Mouse (Mus musculus): ENCODE results near the gene Slc22a23. TPM values are rescaled to one million over a fixed set of nuclear protein-coding genes. Genes with fewer than 3 reads are reported as not detected.

Gene Slc22a23
- polyA plus RNA-seq, 1 experiment from 2014 or later: 8.4 TPM

DNA sequence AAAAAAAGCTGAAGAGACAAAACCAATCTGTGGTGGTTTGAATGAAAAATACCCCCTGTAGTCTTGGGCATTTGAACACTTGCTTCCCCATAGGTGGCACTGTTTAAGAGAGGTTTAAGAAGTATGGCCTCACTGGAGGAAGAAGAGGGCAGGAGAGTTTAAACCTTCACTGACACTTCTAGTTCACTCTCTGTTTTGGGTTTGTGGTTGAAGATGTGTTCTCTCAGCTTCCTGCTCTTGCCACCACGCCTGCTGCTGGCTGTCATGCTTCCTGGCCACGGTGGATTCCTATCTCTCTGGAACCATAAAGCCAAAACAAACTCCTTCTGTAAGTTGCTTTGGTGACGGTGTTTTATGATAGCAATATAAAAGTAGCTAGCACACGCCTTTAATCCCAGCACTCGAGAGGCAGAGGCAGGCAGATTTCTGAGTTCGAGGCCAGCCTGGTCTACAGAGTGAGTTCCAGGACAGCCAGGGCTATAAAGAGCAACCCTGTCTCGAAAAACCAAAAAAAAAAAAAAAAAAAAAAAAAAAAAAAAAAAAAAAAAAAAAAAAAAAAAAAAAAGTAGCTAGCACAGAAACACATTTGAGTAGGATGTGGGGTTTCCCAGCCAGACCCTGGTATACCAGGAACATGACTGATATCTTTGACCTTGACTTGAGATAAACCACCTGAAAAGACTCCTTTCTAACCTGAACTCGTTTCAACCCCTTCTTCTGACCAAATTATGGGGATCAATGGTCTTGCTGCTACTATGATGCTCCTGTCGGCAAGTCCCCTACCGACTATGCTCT is 10.0 kb upstream of the Slc22a23 start:
- Histone ChIP-seq H3K4me3 (no peak overlapping the region), H3K36me3 (no peaks in the 10 kb centered on the region), H3K27ac (no peak overlapping the region), H3K4me1 (replicated peaks) (no peaks in the 10 kb centered on the region), H3K9me3 (no peaks in the 10 kb centered on the region), H3K27me3 (ENCODE audit: insufficient read depth, poor library complexity, severe bottlenecking) (no peaks in the 10 kb centered on the region)
- DNase-seq (ENCODE audit: low spot score): no peak
- WGBS: 91% methylated on average over 10 of the region's 10 CpGs

DNA sequence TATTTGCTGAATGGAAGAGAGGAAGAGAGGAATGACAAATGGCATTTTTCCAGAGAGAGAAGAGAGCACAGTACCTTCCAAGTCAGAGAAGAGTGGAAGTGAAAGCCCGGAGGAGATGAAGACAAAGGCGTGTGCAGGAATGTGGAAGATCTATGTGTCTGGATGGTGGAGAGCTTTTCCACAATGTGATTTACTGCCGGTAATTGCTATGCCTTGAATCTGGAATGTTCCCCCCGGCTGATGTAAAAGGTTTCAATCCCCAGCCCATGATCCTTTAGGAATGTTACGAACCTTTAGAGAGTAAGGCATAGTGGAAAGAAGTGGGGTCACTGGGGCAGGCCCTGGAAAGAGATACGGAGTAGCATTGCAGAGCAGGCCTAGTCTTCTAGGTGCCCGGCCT is 8.3 kb upstream of the Slc22a23 start:
- no peaks in the 10 kb centered on the region for H3K4me1 ChIP-seq (replicated peaks)
- no peaks in the 10 kb centered on the region for H3K27me3 ChIP-seq (ENCODE audit: insufficient read depth, poor library complexity, severe bottlenecking)
- no peak for DNase-seq (ENCODE audit: low spot score)
- no peaks in the 10 kb centered on the region for H3K36me3 ChIP-seq
- H3K4me3 ChIP-seq: no peak overlapping the region
- WGBS: 86% methylated on average over 7 of the region's 7 CpGs
- H3K27ac ChIP-seq: no peak overlapping the region
- H3K9me3 ChIP-seq: no peaks in the 10 kb centered on the region

GRCm38 (mm10) chr13:34351437-34351836 is 6.5 kb upstream of the Slc22a23 start:
- no peak for DNase-seq (ENCODE audit: low spot score)
- no peaks in the 10 kb centered on the region for H3K4me1 ChIP-seq (replicated peaks)
- H3K9me3 ChIP-seq: no peaks in the 10 kb centered on the region
- no peak overlapping the region for H3K27ac ChIP-seq
- H3K27me3 ChIP-seq (ENCODE audit: insufficient read depth, poor library complexity, severe bottlenecking): peaks cover 8% of the 10 kb centered on the region
- H3K36me3 ChIP-seq: no peaks in the 10 kb centered on the region
- H3K4me3 ChIP-seq: no peak overlapping the region

GRCm38 (mm10) chr13:34347960-34348889 is 3.2 kb upstream of the Slc22a23 start:
- Histone ChIP-seq H3K4me3 (no peak overlapping the region), H3K9me3 (no peaks in the 10 kb centered on the region), H3K27ac (no peak overlapping the region), H3K36me3 (no peaks in the 10 kb centered on the region), H3K27me3 (ENCODE audit: insufficient read depth, poor library complexity, severe bottlenecking) (peaks cover 22% of the 10 kb centered on the region), H3K4me1 (replicated peaks) (peaks cover 30% of the 10 kb centered on the region)
- WGBS: 64% methylated on average over 7 of the region's 7 CpGs
- DNase-seq (ENCODE audit: low spot score): no peak

DNA sequence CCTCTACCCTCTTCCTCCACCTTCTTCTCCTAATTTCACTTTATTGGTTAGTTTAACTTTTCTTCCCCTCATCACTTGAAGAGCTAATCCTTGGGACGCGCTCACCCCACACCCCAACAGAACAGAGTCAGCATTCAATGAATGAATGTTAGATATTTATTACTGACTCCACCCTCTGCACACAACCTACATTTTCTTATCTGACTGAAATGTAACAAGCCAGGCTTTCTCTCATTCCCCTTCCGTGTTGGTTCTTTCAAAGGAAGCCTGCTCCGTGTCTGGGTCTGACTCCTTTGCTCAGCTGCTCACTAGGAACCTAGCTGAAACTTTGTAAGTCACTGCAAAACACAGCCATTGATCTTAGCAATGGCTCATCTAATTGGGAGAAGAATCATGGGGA is 1.8 kb upstream of the Slc22a23 start:
- H3K36me3 ChIP-seq: no peaks in the 10 kb centered on the region
- WGBS: 69% methylated on average over 4 of the region's 4 CpGs
- H3K4me1 ChIP-seq (replicated peaks): peaks cover 45% of the 10 kb centered on the region
- peaks cover 24% of the 10 kb centered on the region for H3K27me3 ChIP-seq (ENCODE audit: insufficient read depth, poor library complexity, severe bottlenecking)
- H3K27ac ChIP-seq: no peak overlapping the region
- no peak overlapping the region for H3K4me3 ChIP-seq
- no peak for DNase-seq (ENCODE audit: low spot score)
- no peaks in the 10 kb centered on the region for H3K9me3 ChIP-seq

DNA sequence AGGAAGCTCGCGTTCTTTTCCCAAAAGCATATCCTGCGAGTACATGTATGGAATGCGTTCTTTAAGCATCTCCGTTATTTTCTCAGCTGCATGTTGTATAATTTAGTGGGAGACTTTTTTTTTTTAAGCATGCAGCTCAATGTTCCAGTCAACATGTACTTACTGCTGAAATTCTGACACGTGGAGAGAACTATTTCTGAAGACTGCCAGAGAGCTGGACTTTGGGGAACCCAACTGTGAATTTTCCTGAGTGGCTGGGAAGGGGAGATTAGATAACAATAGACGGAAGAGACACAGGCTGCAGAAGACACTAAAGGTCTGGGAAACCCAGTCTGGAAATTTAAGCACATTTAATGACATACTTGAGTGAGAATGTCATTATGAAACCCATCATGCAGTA is 1.3 kb upstream of the Slc22a23 start:
- no peak for DNase-seq (ENCODE audit: low spot score)
- peaks cover 50% of the 10 kb centered on the region for H3K4me1 ChIP-seq (replicated peaks)
- no peaks in the 10 kb centered on the region for H3K9me3 ChIP-seq
- no peak overlapping the region for H3K27ac ChIP-seq
- 60% methylated on average over 7 of the region's 7 CpGs for WGBS
- no peak overlapping the region for H3K4me3 ChIP-seq
- no peaks in the 10 kb centered on the region for H3K36me3 ChIP-seq
- peaks cover 24% of the 10 kb centered on the region for H3K27me3 ChIP-seq (ENCODE audit: insufficient read depth, poor library complexity, severe bottlenecking)

DNA sequence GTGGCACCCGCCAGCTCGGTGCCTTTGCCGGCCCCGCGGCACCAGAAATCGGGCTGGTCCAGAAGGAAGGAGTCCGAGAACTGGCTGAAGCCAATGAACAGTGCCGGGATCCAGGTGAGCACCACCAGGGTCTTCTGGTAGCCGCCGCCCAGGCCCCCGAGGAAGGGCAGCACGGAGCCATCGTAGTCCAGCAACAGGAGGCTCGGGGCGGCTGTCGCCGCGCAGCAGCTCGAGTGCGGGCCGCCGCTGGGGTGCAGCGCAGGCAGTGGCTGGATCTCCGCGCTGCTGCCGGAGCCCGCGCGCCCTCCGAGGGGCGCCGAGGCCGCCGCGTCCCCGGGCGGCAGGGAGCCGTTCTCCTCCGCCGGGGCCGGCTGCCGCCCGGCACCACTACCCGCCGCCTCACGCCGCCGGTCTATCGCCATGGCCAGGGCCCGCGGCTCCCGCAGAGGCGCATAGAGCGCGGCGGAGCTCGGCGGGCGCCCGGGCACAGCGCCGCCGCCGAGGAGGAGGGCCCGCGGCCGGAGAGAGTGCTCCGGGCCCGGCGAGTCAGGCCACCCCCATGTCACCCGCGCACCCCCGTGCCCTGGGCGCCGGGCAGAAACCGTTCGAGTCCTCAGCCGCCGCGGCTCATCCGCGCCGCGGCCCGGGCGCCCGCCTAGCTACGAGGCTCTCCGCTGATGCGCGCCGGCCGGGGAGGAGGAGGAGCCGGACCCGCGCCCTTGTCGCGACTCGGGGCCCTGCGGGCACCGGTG is 430 bp downstream of the Slc22a23 start:
- no peak for DNase-seq (ENCODE audit: low spot score)
- H3K27me3 ChIP-seq (ENCODE audit: insufficient read depth, poor library complexity, severe bottlenecking): peaks cover 24% of the 10 kb centered on the region

GRCm38 (mm10) chr13:34343719-34344375 is 1.1 kb downstream of the Slc22a23 start:
- no peaks in the 10 kb centered on the region for H3K9me3 ChIP-seq
- peaks cover 10% of the 10 kb centered on the region for H3K36me3 ChIP-seq

More for the DNA sequence above, 430 bp downstream of the Slc22a23 start:
- Histone ChIP-seq H3K4me3 (peak overlapping the region; percentile 88), H3K36me3 (peaks cover 5% of the 10 kb centered on the region; the same call in 1 of the 2 replicates), H3K27ac (peak overlapping the region; percentile 95), H3K9me3 (no peaks in the 10 kb centered on the region), H3K4me1 (replicated peaks) (peaks cover 55% of the 10 kb centered on the region)
- WGBS: under 1% methylated on average over 90 of the region's 101 CpGs

DNA sequence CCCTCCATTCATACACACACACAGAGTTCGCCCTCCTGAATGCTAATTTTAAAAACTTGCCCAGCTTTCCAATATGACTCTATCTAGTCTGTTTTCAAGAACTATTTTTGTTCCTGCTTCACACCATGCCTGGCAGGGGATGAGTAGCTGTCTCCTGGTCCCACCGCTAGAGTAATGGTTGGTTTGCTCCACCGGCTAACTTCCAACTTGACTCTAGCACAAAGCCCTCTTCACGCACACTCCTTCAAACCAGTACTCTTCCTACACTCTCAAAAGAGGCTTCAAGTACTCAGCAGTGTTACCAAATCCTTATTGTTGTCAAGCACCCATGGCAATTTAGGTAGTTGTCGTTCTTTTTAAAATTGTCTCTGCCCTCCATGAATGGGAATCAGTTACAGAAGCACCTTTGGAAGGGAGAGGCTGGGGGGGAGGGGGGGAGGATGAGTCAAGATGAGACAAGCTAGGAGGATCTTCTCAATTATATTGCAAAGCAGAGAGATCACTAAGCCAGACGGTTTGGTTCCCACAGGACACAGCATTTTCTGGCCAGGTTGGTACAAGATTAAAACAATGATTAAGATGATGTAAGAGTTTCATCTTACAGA is 2.6 kb downstream of the Slc22a23 start:
- DNase-seq (ENCODE audit: low spot score): no peak
- peaks cover 55% of the 10 kb centered on the region for H3K4me1 ChIP-seq (replicated peaks)
- no peaks in the 10 kb centered on the region for H3K9me3 ChIP-seq
- peak overlapping the region; percentile 88 for H3K4me3 ChIP-seq
- 47% methylated on average over 6 of the region's 6 CpGs for WGBS
- H3K27ac ChIP-seq: peak overlapping the region; percentile 95
- peaks cover 24% of the 10 kb centered on the region for H3K27me3 ChIP-seq (ENCODE audit: insufficient read depth, poor library complexity, severe bottlenecking)
- H3K36me3 ChIP-seq: peaks cover 14% of the 10 kb centered on the region

More at GRCm38 (mm10) chr13:34343719-34344375, 1.1 kb downstream of the Slc22a23 start:
- peak overlapping the region; percentile 95 for H3K27ac ChIP-seq
- H3K4me1 ChIP-seq (replicated peaks): peaks cover 55% of the 10 kb centered on the region
- H3K4me3 ChIP-seq: peak overlapping the region; percentile 88
- WGBS: under 1% methylated on average over 31 of the region's 31 CpGs
- H3K27me3 ChIP-seq (ENCODE audit: insufficient read depth, poor library complexity, severe bottlenecking): peaks cover 24% of the 10 kb centered on the region
- peak; percentile 58 for DNase-seq (ENCODE audit: low spot score)

DNA sequence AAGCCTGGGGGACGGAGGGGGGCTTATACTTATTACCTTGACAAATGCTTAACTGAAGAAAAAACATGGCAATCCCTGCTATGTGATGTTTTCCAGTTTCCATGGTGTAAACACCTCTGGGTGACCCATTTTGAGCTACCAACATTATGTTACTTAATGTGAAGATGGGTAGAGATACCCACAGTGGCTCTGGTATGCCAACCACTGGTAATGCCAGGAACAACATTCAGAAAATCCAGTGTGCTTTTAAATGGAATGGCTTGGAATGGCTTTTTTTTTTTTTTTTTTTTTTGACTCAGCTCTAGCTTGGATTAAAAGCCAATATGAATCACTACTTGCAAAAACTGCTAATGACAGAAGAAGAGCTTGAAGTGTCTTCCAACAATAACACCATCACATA is 8.1 kb downstream of the Slc22a23 start:
- WGBS: 95% methylated on average over 1 of the region's 1 CpGs
- H3K4me1 ChIP-seq (replicated peaks): peaks cover 27% of the 10 kb centered on the region
- no peaks in the 10 kb centered on the region for H3K27me3 ChIP-seq (ENCODE audit: insufficient read depth, poor library complexity, severe bottlenecking)
- H3K4me3 ChIP-seq: no peak overlapping the region
- H3K36me3 ChIP-seq: peaks cover 24% of the 10 kb centered on the region
- H3K27ac ChIP-seq: no peak overlapping the region
- DNase-seq (ENCODE audit: low spot score): no peak
- no peaks in the 10 kb centered on the region for H3K9me3 ChIP-seq

GRCm38 (mm10) chr13:34334847-34335246 is 10.1 kb downstream of the Slc22a23 start:
- Histone ChIP-seq H3K27ac (no peak overlapping the region), H3K27me3 (ENCODE audit: insufficient read depth, poor library complexity, severe bottlenecking) (no peaks in the 10 kb centered on the region), H3K4me1 (replicated peaks) (peaks cover 19% of the 10 kb centered on the region), H3K4me3 (no peak overlapping the region), H3K9me3 (no peaks in the 10 kb centered on the region), H3K36me3 (peaks cover 29% of the 10 kb centered on the region)
- 94% methylated on average over 2 of the region's 2 CpGs for WGBS
- DNase-seq (ENCODE audit: low spot score): no peak

DNA sequence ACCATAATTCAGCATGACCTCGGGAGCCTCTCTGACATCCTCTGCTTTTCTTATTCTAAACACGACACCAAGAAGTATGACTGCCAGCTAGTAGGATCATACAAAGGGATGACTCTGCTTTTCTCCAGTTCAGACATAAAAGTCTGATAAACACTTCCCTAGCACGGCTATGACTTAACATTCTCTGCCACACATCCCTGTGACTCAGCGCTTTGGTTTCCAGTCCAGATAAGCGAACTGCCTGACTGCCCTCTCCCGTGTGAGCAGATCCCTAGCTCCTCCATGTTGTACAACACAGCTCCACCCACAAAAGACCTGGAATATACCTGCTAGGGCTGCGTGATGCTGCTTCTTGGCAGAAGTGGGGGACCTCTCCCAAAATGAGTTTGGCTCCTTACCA is 12.2 kb downstream of the Slc22a23 start:
- Histone ChIP-seq H3K36me3 (peaks cover 20% of the 10 kb centered on the region; the same call in 1 of the 2 replicates), H3K9me3 (no peaks in the 10 kb centered on the region), H3K4me1 (replicated peaks) (peaks cover 19% of the 10 kb centered on the region), H3K27me3 (ENCODE audit: insufficient read depth, poor library complexity, severe bottlenecking) (no peaks in the 10 kb centered on the region), H3K27ac (no peak overlapping the region), H3K4me3 (no peak overlapping the region)
- DNase-seq (ENCODE audit: low spot score): no peak
- WGBS: 61% methylated on average over 7 of the region's 7 CpGs
